Mouse (Mus musculus): ENCODE data around the gene Pom121l2. TPM values are rescaled to one million over a fixed set of nuclear protein-coding genes. Genes with fewer than 3 reads are reported as not detected.
"Not testable (repeated sequence)": the region's sequence is repeated elsewhere in the genome, so short reads cannot be mapped to it uniquely, and the experiment has no call there.

Pom121l2 gene
- polyA plus RNA-seq, 1 experiment from 2014 or later, result not detected

GRCm38 (mm10) chr13:22034443-22035266, 53.7 kb downstream of the Pom121l2 start:
- ATAC-seq (ENCODE audit: low FRiP score, low TSS enrichment), result no peak
- Histone ChIP-seq H3K4me3 (ENCODE audit: low read length) (peak overlapping the region; percentile 45), H3K27ac (ENCODE audit: low read depth, low read length) (peak overlapping the region; percentile 96), H3K9ac (ENCODE audit: low read depth, low read length) (peak overlapping the region; percentile 67), H3K4me2 (replicated peaks; ENCODE audit: low read depth, low read length) (peak overlapping the region; percentile 48), H3K4me1 (ENCODE audit: control insufficient read depth, insufficient read depth, low read length) (peaks cover 4% of the 10 kb centered on the region; the same call in 1 of the 2 replicates), H3K36me3 (ENCODE audit: control insufficient read depth, insufficient read depth, low read length) (no peaks in the 10 kb centered on the region), H3K9me3 (ENCODE audit: control insufficient read depth, low read length) (no peaks in the 10 kb centered on the region), H3K27me3 (ENCODE audit: control insufficient read depth, insufficient read depth, low read length) (no peaks in the 10 kb centered on the region)
- WGBS, result 3% methylated on average over 11 of the region's 14 CpGs

GRCm38 (mm10) chr13:22035267-22036148, 54.5 kb downstream of the Pom121l2 start, which contains the start of the genes Hist1h2ah and Hist1h2bk:
Gene Hist1h2ah, minus strand, starts transcription at chr13:22035568.
Gene Hist1h2bk, plus strand, starts transcription at chr13:22035870.
- H3K36me3 ChIP-seq (ENCODE audit: control insufficient read depth, insufficient read depth, low read length); H3K9me3 ChIP-seq (ENCODE audit: control insufficient read depth, low read length); H3K27me3 ChIP-seq (ENCODE audit: control insufficient read depth, insufficient read depth, low read length): not testable (repeated sequence)
- H3K4me1 ChIP-seq (ENCODE audit: control insufficient read depth, insufficient read depth, low read length), result peaks cover 11% of the 10 kb centered on the region
- peak within 1 kb of the TSS; percentile 72 for H3K4me2 ChIP-seq (replicated peaks; ENCODE audit: low read depth, low read length)
- ATAC-seq (ENCODE audit: low FRiP score, low TSS enrichment), result peak; percentile 98
- under 1% methylated on average over 20 of the region's 69 CpGs for WGBS
- peak within 1 kb of the TSS; percentile 69 for H3K9ac ChIP-seq (ENCODE audit: low read depth, low read length)
- H3K27ac ChIP-seq (ENCODE audit: low read depth, low read length), result peak within 1 kb of the TSS; percentile 96
- H3K4me3 ChIP-seq (ENCODE audit: low read length), result peak within 1 kb of the TSS; percentile 45

- H3K9me3 ChIP-seq (ENCODE audit: control insufficient read depth, low read length), result no peaks in the 10 kb centered on the region
- peaks cover 13% of the 10 kb centered on the region for H3K4me1 ChIP-seq (ENCODE audit: control insufficient read depth, insufficient read depth, low read length)
- WGBS, result 3% methylated on average over 16 of the region's 23 CpGs
- peak overlapping the region; percentile 38 for H3K4me3 ChIP-seq (ENCODE audit: low read length)
- no peak for ATAC-seq (ENCODE audit: low FRiP score, low TSS enrichment)
- H3K27ac ChIP-seq (ENCODE audit: low read depth, low read length), result peak overlapping the region; percentile 96
- no peaks in the 10 kb centered on the region for H3K27me3 ChIP-seq (ENCODE audit: control insufficient read depth, insufficient read depth, low read length)
- no peaks in the 10 kb centered on the region for H3K36me3 ChIP-seq (ENCODE audit: control insufficient read depth, insufficient read depth, low read length)
- peak overlapping the region; percentile 72 for H3K4me2 ChIP-seq (replicated peaks; ENCODE audit: low read depth, low read length)
- H3K9ac ChIP-seq (ENCODE audit: low read depth, low read length), result peak overlapping the region; percentile 69
Observed at GRCm38 (mm10) chr13:22036149-22036956, 55.4 kb downstream of the Pom121l2 start.

- no peaks in the 10 kb centered on the region for H3K36me3 ChIP-seq (ENCODE audit: control insufficient read depth, insufficient read depth, low read length)
- 60% methylated on average over 3 of the region's 3 CpGs for WGBS
- H3K9ac ChIP-seq (ENCODE audit: low read depth, low read length), result peak overlapping the region; percentile 69
- ATAC-seq (ENCODE audit: low FRiP score, low TSS enrichment), result no peak
- H3K27ac ChIP-seq (ENCODE audit: low read depth, low read length), result peak overlapping the region; percentile 96
- H3K4me2 ChIP-seq (replicated peaks; ENCODE audit: low read depth, low read length), result peak overlapping the region; percentile 72
- peak overlapping the region; percentile 38 for H3K4me3 ChIP-seq (ENCODE audit: low read length)
- H3K4me1 ChIP-seq (ENCODE audit: control insufficient read depth, insufficient read depth, low read length), result peaks cover 14% of the 10 kb centered on the region
- H3K27me3 ChIP-seq (ENCODE audit: control insufficient read depth, insufficient read depth, low read length), result no peaks in the 10 kb centered on the region
- no peaks in the 10 kb centered on the region for H3K9me3 ChIP-seq (ENCODE audit: control insufficient read depth, low read length)
Observed at GRCm38 (mm10) chr13:22036986-22037385, 56.0 kb downstream of the Pom121l2 start.

- 37% methylated on average over 2 of the region's 2 CpGs for WGBS
- Histone ChIP-seq H3K9ac (ENCODE audit: low read depth, low read length) (no peak overlapping the region; the same call in 1 of the 2 replicates), H3K4me2 (replicated peaks; ENCODE audit: low read depth, low read length) (peak overlapping the region; percentile 72; the same call in 1 of the 2 replicates)
Observed at GRCm38 (mm10) chr13:22037415-22037814, 56.4 kb downstream of the Pom121l2 start.

More at GRCm38 (mm10) chr13:22037415-22037814, 56.4 kb downstream of the Pom121l2 start:
- H3K4me3 ChIP-seq (ENCODE audit: low read length), result no peak overlapping the region
- no peaks in the 10 kb centered on the region for H3K27me3 ChIP-seq (ENCODE audit: control insufficient read depth, insufficient read depth, low read length)
- H3K4me1 ChIP-seq (ENCODE audit: control insufficient read depth, insufficient read depth, low read length), result peaks cover 17% of the 10 kb centered on the region
- ATAC-seq (ENCODE audit: low FRiP score, low TSS enrichment), result no peak
- no peaks in the 10 kb centered on the region for H3K36me3 ChIP-seq (ENCODE audit: control insufficient read depth, insufficient read depth, low read length)
- H3K9me3 ChIP-seq (ENCODE audit: control insufficient read depth, low read length), result no peaks in the 10 kb centered on the region
- peak overlapping the region; percentile 96; the same call in 1 of the 2 replicates for H3K27ac ChIP-seq (ENCODE audit: low read depth, low read length)

Small RNA genes within 50 kb of the gene (microRNA-seq; reads per million reads assigned to microRNA genes)
- gene Gm44390, result not detected

Other genes starting within 250 kb of the Pom121l2 start
- gene Hist1h4j, start 246.1 kb upstream of the Pom121l2 start, polyA plus RNA-seq (2014; fragmentation: Nextera tagmentation; extraction: Ambion mirVana), result 2.4 and 2.6 TPM in 2 replicates
- gene Hist1h4k, start 230.7 kb upstream of the Pom121l2 start, polyA plus RNA-seq (2014; fragmentation: Nextera tagmentation; extraction: Ambion mirVana), result 2.9 and 7.8 TPM in 2 replicates
- gene Hist1h2ak, start 227.4 kb upstream of the Pom121l2 start, polyA plus RNA-seq (2014; fragmentation: Nextera tagmentation; extraction: Ambion mirVana), result 18.5 and 21.7 TPM in 2 replicates
- gene Hist1h2bn, start 227.1 kb upstream of the Pom121l2 start, polyA plus RNA-seq (2014; fragmentation: Nextera tagmentation; extraction: Ambion mirVana), result 2.0 and 11.0 TPM in 2 replicates
- gene Hist1h1b, start 200.6 kb upstream of the Pom121l2 start, polyA plus RNA-seq (2014; fragmentation: Nextera tagmentation; extraction: Ambion mirVana), result 18.8 and 27.0 TPM in 2 replicates
- 212 and 289 TPM in 2 replicates for gene Hist1h3i, start 197.8 kb upstream of the Pom121l2 start, polyA plus RNA-seq (2014; fragmentation: Nextera tagmentation; extraction: Ambion mirVana)
- 11.0 and 12.2 TPM in 2 replicates for gene Hist1h2an, start 194.0 kb upstream of the Pom121l2 start, polyA plus RNA-seq (2014; fragmentation: Nextera tagmentation; extraction: Ambion mirVana)
- gene Hist1h2bp, start 193.7 kb upstream of the Pom121l2 start, polyA plus RNA-seq (2014; fragmentation: Nextera tagmentation; extraction: Ambion mirVana), result 1.9 and 4.3 TPM in 2 replicates
- gene Hist1h2bq, start 171.0 kb upstream of the Pom121l2 start, polyA plus RNA-seq (2014; fragmentation: Nextera tagmentation; extraction: Ambion mirVana), result 25.4 and 40.2 TPM in 2 replicates
- 2.5 TPM in 1 of 2 replicates, not detected in the other for gene Hist1h2ao, start 170.7 kb upstream of the Pom121l2 start, polyA plus RNA-seq (2014; fragmentation: Nextera tagmentation; extraction: Ambion mirVana)
- not detected in 2 replicates for gene Hist1h4m, start 169.4 kb upstream of the Pom121l2 start, polyA plus RNA-seq (2014; fragmentation: Nextera tagmentation; extraction: Ambion mirVana)
- gene Hist1h4n, start 149.0 kb upstream of the Pom121l2 start, polyA plus RNA-seq (2014; fragmentation: Nextera tagmentation; extraction: Ambion mirVana), result 23.1 and 41.1 TPM in 2 replicates
- 4,540 and 6,439 TPM in 2 replicates for gene Hist1h2ap, start 147.7 kb upstream of the Pom121l2 start, polyA plus RNA-seq (2014; fragmentation: Nextera tagmentation; extraction: Ambion mirVana)
- gene Hist1h2br, start 147.5 kb upstream of the Pom121l2 start, polyA plus RNA-seq (2014; fragmentation: Nextera tagmentation; extraction: Ambion mirVana), result 27.1 and 42.5 TPM in 2 replicates
- 15.5 and 17.9 TPM in 2 replicates for gene Zfp184, start 36.1 kb upstream of the Pom121l2 start, polyA plus RNA-seq (2014; fragmentation: Nextera tagmentation; extraction: Ambion mirVana)
- gene Prss16, start 28.5 kb downstream of the Pom121l2 start, polyA plus RNA-seq (2014; fragmentation: Nextera tagmentation; extraction: Ambion mirVana), result not detected in 2 replicates
- 8.6 and 14.9 TPM in 2 replicates for gene Hist1h2ah, start 54.4 kb downstream of the Pom121l2 start, polyA plus RNA-seq (2014; fragmentation: Nextera tagmentation; extraction: Ambion mirVana)
- gene Hist1h2bk, start 54.7 kb downstream of the Pom121l2 start, polyA plus RNA-seq (2014; fragmentation: Nextera tagmentation; extraction: Ambion mirVana), result 14.1 and 26.0 TPM in 2 replicates
- 33.2 and 38.0 TPM in 2 replicates for gene Hist1h4i, start 60.2 kb downstream of the Pom121l2 start, polyA plus RNA-seq (2014; fragmentation: Nextera tagmentation; extraction: Ambion mirVana)
- 81.2 and 125 TPM in 2 replicates for gene Hist1h2ag, start 61.8 kb downstream of the Pom121l2 start, polyA plus RNA-seq (2014; fragmentation: Nextera tagmentation; extraction: Ambion mirVana)
- 18.7 and 33.9 TPM in 2 replicates for gene Hist1h2bj, start 62.0 kb downstream of the Pom121l2 start, polyA plus RNA-seq (2014; fragmentation: Nextera tagmentation; extraction: Ambion mirVana)
- gene Vmn1r188, start 103.2 kb downstream of the Pom121l2 start, polyA plus RNA-seq (2014; fragmentation: Nextera tagmentation; extraction: Ambion mirVana), result not detected in 2 replicates
- not detected in 2 replicates for gene Vmn1r189, start 124.6 kb downstream of the Pom121l2 start, polyA plus RNA-seq (2014; fragmentation: Nextera tagmentation; extraction: Ambion mirVana)
- not detected in 2 replicates for gene Vmn1r191, start 202.8 kb downstream of the Pom121l2 start, polyA plus RNA-seq (2014; fragmentation: Nextera tagmentation; extraction: Ambion mirVana)
- not detected in 2 replicates for gene Vmn1r192, start 209.9 kb downstream of the Pom121l2 start, polyA plus RNA-seq (2014; fragmentation: Nextera tagmentation; extraction: Ambion mirVana)
- gene Vmn1r193, start 242.0 kb downstream of the Pom121l2 start, polyA plus RNA-seq (2014; fragmentation: Nextera tagmentation; extraction: Ambion mirVana), result not detected in 2 replicates